Mouse (Mus musculus) cerebellum, adult 2 months (tissue): ENCODE data around the gene Atg3.

ENCODE experiments used
- CTCF ChIP-seq: fragments of 200-500 bp; IDR thresholded peaks from 2 replicates; pipeline ENCODE4 v1.5.1; 2011; ENCODE audit warnings: low read depth, mild to moderate bottlenecking, control low read depth, low read length, moderate library complexity, borderline replicate concordance; ENCODE audit not compliant: insufficient read depth
- POLR2A ChIP-seq: fragments of 200-500 bp; IDR thresholded peaks from 2 replicates; pipeline ENCODE4 v1.6.1; 2011; ENCODE audit warnings: low read length, control low read depth, borderline replicate concordance; ENCODE audit not compliant: insufficient read depth

DNA sequence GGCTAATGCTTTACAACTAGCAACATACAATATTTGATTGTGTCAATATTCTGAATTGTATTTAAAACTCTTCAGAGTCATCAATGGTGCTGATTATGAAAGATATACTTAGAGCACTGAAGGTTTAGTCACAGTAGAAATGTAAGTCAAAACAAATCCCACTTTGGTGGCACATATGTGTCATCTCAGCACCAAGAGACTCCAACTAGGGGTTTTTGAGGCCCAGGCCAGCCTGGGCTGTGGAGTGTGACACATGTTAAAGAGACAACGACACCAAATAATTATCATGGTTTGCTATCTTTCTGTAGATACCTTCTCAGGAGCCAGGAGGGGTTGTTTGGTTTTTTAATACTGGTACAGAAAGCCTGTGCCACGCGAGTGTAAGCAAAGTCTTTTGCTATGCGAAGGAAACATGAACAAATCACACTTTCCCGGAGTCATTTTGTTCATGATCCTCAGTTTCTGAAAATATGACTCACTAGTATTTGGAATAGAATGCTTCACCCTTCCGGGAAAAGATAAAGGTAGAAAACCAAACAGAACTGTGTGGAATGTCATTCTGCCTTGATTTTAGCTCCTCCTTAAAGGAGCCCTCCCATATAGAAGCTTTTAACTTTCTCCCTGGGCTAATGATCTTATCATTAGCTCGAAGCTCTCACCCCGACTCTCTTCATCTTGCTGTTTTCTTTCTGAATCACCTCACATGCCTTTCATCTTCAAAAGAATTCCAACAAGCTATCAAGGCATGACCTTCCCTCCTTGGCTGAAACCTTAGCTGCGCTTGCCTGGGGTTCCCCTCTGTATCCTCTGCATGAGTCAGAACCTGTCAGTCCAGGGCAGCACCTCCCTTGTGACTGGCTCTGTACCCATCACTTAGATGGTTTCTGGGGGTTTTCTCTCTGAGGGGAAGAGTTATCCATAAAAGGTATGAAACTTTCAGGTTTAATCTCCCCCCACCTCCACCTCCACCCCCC, 34.1 kb upstream of the Atg3 start:
- TF ChIP-seq POLR2A, result no peak
- TF ChIP-seq CTCF, result no peak
